Mouse (Mus musculus) central nervous system, embryonic 18 days (tissue): ENCODE results near the gene Abcd3. TPM values are rescaled to one million over a fixed set of nuclear protein-coding genes. Genes with fewer than 3 reads are reported as not detected.

Source experiments
- polyA plus RNA-seq: library from polyadenylated mRNA; depleted of rRNA; stranded (reverse); fragments of >200 nt; gene quantifications from 2 replicates; pipeline ENCODE4 v1.2.3, GENCODE M21; 2012; rRNA removed

Gene Abcd3
- 23.1 and 24.7 TPM in 2 replicates for polyA plus RNA-seq

DNA sequence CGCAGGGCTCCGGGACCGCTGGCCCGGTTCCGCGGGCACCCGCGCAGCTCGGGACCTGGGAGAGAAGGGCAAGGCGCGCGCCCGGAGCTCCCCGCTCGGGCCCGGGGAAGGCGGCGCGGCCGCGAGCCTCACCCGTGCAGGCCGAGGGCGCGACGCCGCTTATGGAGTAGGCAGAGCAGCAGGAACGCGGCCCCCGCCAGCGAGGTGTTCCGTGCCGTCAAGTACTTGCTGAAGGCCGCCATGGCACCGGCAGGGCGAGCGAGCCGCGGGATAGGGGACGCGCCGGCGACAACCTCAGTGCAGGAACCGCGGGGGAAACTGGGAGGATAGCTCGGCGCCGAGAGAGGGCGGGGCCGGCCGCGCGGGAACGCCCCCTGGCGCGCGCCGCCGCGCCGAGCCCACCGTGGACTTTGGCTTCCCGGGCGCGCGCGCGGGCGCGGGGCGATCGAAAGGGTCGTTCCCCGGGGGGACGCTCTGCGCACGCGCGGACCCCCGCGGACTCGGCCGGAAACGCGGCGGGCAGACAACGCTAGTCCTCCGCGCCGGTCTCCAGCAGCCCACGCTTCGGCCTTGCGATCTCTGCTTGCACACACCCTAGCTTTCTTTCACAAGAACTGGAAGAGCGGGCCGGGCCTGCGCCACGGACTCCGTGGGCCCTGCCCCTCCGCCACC lies at the start of gene Abcd3:
TSS of gene Abcd3 (minus strand) at position 426 of the 672 bp plus-strand sequence.

DNA sequence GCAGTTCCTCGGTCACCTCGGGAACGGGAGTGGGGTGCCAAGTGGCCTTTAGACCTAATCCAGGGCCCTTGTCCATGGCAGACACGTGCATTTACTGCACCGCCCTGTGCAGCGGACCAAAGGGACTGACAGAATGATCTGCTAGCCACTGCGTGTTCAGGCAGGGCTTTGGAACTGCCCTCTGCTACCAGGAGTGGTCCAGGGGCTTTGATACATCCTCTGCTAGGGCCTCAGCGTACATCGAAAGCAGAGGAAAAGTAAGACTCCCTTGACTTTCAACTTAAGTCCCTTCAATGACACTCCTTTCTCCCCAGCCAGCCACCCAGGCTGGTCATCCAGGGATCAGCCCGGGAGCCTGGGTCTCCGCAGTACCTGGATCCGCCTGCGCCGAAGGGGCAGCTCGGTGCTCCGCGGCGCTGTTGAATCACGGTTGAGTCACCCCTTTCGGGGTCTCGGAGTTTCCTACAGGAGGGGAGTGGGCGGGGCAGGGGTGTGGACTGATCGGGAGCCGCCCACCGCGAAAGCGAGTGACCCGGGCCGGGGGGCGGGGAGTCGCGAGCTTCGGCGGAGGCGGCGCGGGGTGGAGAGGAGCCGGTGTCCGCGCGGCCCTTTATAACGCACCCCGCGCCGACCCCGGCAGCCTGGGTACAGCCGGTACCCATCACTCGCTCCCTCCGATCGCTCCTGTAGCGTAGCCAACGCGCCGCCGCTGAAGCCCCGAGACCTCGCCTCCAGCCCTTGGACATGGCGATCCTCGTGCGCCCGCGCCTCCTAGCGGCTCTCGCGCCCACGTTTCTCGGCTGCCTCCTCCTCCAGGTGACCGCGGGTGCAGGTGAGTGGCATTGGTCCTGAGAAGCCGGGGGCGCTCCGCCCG lies 91.9 kb downstream of the Abcd3 start, which contains the start of gene F3:
TSS of gene F3 (plus strand) at position 567 of the 874 bp plus-strand sequence.

Other genes starting within 250 kb of the Abcd3 start
- not detected in 2 replicates for gene 4930432M17Rik, start 144.5 kb downstream of the Abcd3 start, polyA plus RNA-seq
- 10.9 and 11.5 TPM in 2 replicates for gene F3, start 91.8 kb downstream of the Abcd3 start, polyA plus RNA-seq
- 19.8 and 21.9 TPM in 2 replicates for gene Arhgap29, start 137.2 kb upstream of the Abcd3 start, polyA plus RNA-seq
- gene Abca4, start 229.1 kb upstream of the Abcd3 start, polyA plus RNA-seq, result 2.3 and 4.1 TPM in 2 replicates